9 mouse cellular contexts compared by ENCODE assay signal in genomic region chr16:85801252-85801651, GRCm38 (mm10). TPM values are rescaled to one million over a fixed set of nuclear protein-coding genes. Genes with fewer than 3 reads are reported as not detected.
DNase-seq lines count a peak whose midpoint lies in the region; ATAC-seq and TF ChIP-seq lines count a peak whose summit lies in the region.
"Had no signal": no experiment of that assay in that cellular context is flagged by ENCODE, and none has a peak within 500 bp of the region (broad histone marks: within the 10 kb centered on the region; RNA-seq: fewer than 3 reads in every experiment).

No protein-coding gene starts in this region.

- H3ac ChIP-seq in C2C12 (ENCODE audit: control insufficient read depth, insufficient read length, low read depth) = peak overlapping the region; percentile 63

- H3K4me3 ChIP-seq in C2C12 (ENCODE audit: insufficient read depth, poor library complexity, severe bottlenecking) = peak overlapping the region; percentile 45
- H3K4me3 ChIP-seq in forebrain, embryonic 15.5 days = peak overlapping the region; percentile 56
- H3K4me3 ChIP-seq in heart, postnatal 0 days (ENCODE audit: low read depth, low read length) = peak overlapping the region; percentile 72
- H3K4me3 ChIP-seq in liver, embryonic 15.5 days (replicated peaks) = peak overlapping the region; percentile 49
- peak overlapping the region; percentile 62 for H3K4me3 ChIP-seq in neural tube, embryonic 13.5 days

- H3K27me3 ChIP-seq in C2C12 (ENCODE audit: control insufficient read depth, insufficient read depth, insufficient read length) = no peaks in the 10 kb centered on the region
- H3K27me3 ChIP-seq in forebrain, embryonic 15.5 days = no peaks in the 10 kb centered on the region
- no peaks in the 10 kb centered on the region for H3K27me3 ChIP-seq in heart, postnatal 0 days (ENCODE audit: control insufficient read depth, insufficient read depth, low read length)
- H3K27me3 ChIP-seq in liver, embryonic 15.5 days = peaks cover 48% of the 10 kb centered on the region
- H3K27me3 ChIP-seq in neural tube, embryonic 13.5 days = peaks cover 12% of the 10 kb centered on the region; the same call in 1 of the 2 replicates

- under 1% methylated on average over 23 of the region's 23 CpGs for WGBS in forebrain, embryonic 15.5 days
- WGBS in heart, postnatal 0 days = under 1% methylated on average over 23 of the region's 23 CpGs
- WGBS in liver, embryonic 15.5 days (ENCODE audit: insufficient replicate concordance) = under 1% methylated on average over 23 of the region's 23 CpGs
- 0% methylated on average over 23 of the region's 23 CpGs for WGBS in neural tube, embryonic 13.5 days

- peaks cover 21% of the 10 kb centered on the region for H3K79me2 ChIP-seq in C2C12 (ENCODE audit: control insufficient read depth, insufficient read depth)

- TF ChIP-seq CTCF in C2C12 (IDR thresholded peaks at IDR 0.05; ENCODE audit: control insufficient read depth, insufficient read depth, insufficient read length) = peak; percentile 7
- peak; percentile 58 for TF ChIP-seq CTCF in heart, postnatal 0 days (IDR thresholded peaks at IDR 0.05; ENCODE audit: low read depth)

- peaks cover 50% of the 10 kb centered on the region for H3K4me1 ChIP-seq in forebrain, embryonic 15.5 days
- peaks cover 12% of the 10 kb centered on the region for H3K4me1 ChIP-seq in heart, postnatal 0 days (ENCODE audit: control insufficient read depth, insufficient read depth)
- H3K4me1 ChIP-seq in liver, embryonic 15.5 days (replicated peaks) = no peaks in the 10 kb centered on the region; the same call in 1 of the 2 replicates
- H3K4me1 ChIP-seq in neural tube, embryonic 13.5 days (replicated peaks) = peaks cover 38% of the 10 kb centered on the region

- peak overlapping the region; percentile 62 for H3K9ac ChIP-seq in forebrain, embryonic 15.5 days (replicated peaks)
- H3K9ac ChIP-seq in heart, postnatal 0 days (replicated peaks; ENCODE audit: low read depth, low read length) = peak overlapping the region; percentile 91
- no peak overlapping the region for H3K9ac ChIP-seq in liver, embryonic 15.5 days
- peak overlapping the region; percentile 81 for H3K9ac ChIP-seq in neural tube, embryonic 13.5 days

- H3K79me3 ChIP-seq in C2C12 (ENCODE audit: low read depth) = no peaks in the 10 kb centered on the region

- no peaks in the 10 kb centered on the region for H3K9me3 ChIP-seq in forebrain, embryonic 15.5 days
- H3K9me3 ChIP-seq in heart, postnatal 0 days (replicated peaks; ENCODE audit: control insufficient read depth, low read length) = no peaks in the 10 kb centered on the region
- no peaks in the 10 kb centered on the region for H3K9me3 ChIP-seq in liver, embryonic 15.5 days (replicated peaks)
- no peaks in the 10 kb centered on the region for H3K9me3 ChIP-seq in neural tube, embryonic 13.5 days

- no peak for TF ChIP-seq EP300 in heart, postnatal 0 days (IDR thresholded peaks at IDR 0.05; ENCODE audit: low read depth)

- H3K27ac ChIP-seq in forebrain, embryonic 15.5 days (replicated peaks) = peak overlapping the region; percentile 61
- H3K27ac ChIP-seq in heart, postnatal 0 days (ENCODE audit: low read depth) = peak overlapping the region; percentile 98
- no peak overlapping the region for H3K27ac ChIP-seq in liver, embryonic 15.5 days (replicated peaks)
- peak overlapping the region; percentile 80 for H3K27ac ChIP-seq in neural tube, embryonic 13.5 days (replicated peaks)

- peaks cover 31% of the 10 kb centered on the region for H3K36me3 ChIP-seq in C2C12 (ENCODE audit: control insufficient read depth, insufficient read depth)
- peaks cover 10% of the 10 kb centered on the region; the same call in 1 of the 2 replicates for H3K36me3 ChIP-seq in forebrain, embryonic 15.5 days
- H3K36me3 ChIP-seq in heart, postnatal 0 days (replicated peaks; ENCODE audit: control insufficient read depth, insufficient read depth, low read length) = peaks cover 41% of the 10 kb centered on the region
- H3K36me3 ChIP-seq in liver, embryonic 15.5 days (replicated peaks) = no peaks in the 10 kb centered on the region
- H3K36me3 ChIP-seq in neural tube, embryonic 13.5 days = peaks cover 20% of the 10 kb centered on the region
- H3K36me3 ChIP-seq: G1E had no signal

- ATAC-seq in forebrain, embryonic 15.5 days (replicated peaks) = peak; percentile 79
- ATAC-seq in heart, postnatal 0 days (ENCODE audit: insufficient read depth, low read depth) = peak; percentile 66
- peak; percentile 69 for ATAC-seq in liver, embryonic 15.5 days (ENCODE audit: insufficient read depth)
- ATAC-seq in neural tube, embryonic 13.5 days (ENCODE audit: low read depth) = peak; percentile 81

- DNase-seq in cerebellum, adult 11-12 months = peak; percentile 47
- DNase-seq in heart, postnatal 0 days (ENCODE audit: low spot score) = peak; percentile 86
- DNase-seq in kidney, postnatal 36 days = peak; percentile 88 to 90
- DNase-seq in urinary bladder, postnatal 25 days (ENCODE audit: low spot score) = peak; percentile 75

- H3K4me2 ChIP-seq in forebrain, embryonic 15.5 days (replicated peaks) = peak overlapping the region; percentile 99
- peak overlapping the region; percentile 84 for H3K4me2 ChIP-seq in heart, postnatal 0 days (ENCODE audit: low read depth, low read length)
- peak overlapping the region; percentile 70 for H3K4me2 ChIP-seq in liver, embryonic 15.5 days
- H3K4me2 ChIP-seq in neural tube, embryonic 13.5 days = peak overlapping the region; percentile 100

TF ChIP-seq in C2C12, 6 proteins besides CTCF, POLR2A, EP300 and RAD21:
- TF ChIP-seq CEBPB (IDR thresholded peaks at IDR 0.05; ENCODE audit: low read depth) (no peak), MAX (IDR thresholded peaks at IDR 0.05) (peak; percentile 53)

RNA-seq across cellular contexts. Expression of gene Adamts1, which starts 1.7 kb away (rescaled TPM):
- polyA plus RNA-seq in C2C12 (2012; fragmentation: generic; extraction: Trizol) = 1.8 TPM
- polyA plus RNA-seq in forebrain, embryonic 15.5 days (2015; fragmentation: Nextera tagmentation; extraction: Ambion mirVana) = 9.6 and 13.0 TPM in 2 replicates
- 93.8 and 100 TPM in 2 replicates for total RNA-seq in heart, postnatal 0 days (2014; rRNA removed; ENCODE audit: low replicate concordance)
- polyA plus RNA-seq in heart, postnatal 0 days (2015; fragmentation: Nextera tagmentation; extraction: Ambion mirVana) = 19.9 TPM in 2 replicates
- 6.3 and 8.3 TPM in 2 replicates for polyA plus RNA-seq in liver, embryonic 15.5 days (2015; fragmentation: Nextera tagmentation; extraction: Ambion mirVana)
- 10.1 and 12.1 TPM in 2 replicates for polyA plus RNA-seq in neural tube, embryonic 13.5 days (2015; fragmentation: Nextera tagmentation; extraction: Ambion mirVana)
- polyA plus RNA-seq: G1E had no signal
